Mouse (Mus musculus) mammary gland, adult 2 months (tissue): ENCODE results near the gene Gm14443. TPM values are rescaled to one million over a fixed set of nuclear protein-coding genes. Genes with fewer than 3 reads are reported as not detected.

Source experiments
- polyA plus RNA-seq: library from polyadenylated mRNA; depleted of rRNA; stranded (reverse); fragments of >200 nt; gene quantifications from 2 replicates; pipeline ENCODE4 v1.2.3, GENCODE M21; 2012; ENCODE audit warnings: low replicate concordance; rRNA removed

Gene Gm14443
- 0.33 TPM in 1 of 2 replicates, not detected in the other for polyA plus RNA-seq

DNA sequence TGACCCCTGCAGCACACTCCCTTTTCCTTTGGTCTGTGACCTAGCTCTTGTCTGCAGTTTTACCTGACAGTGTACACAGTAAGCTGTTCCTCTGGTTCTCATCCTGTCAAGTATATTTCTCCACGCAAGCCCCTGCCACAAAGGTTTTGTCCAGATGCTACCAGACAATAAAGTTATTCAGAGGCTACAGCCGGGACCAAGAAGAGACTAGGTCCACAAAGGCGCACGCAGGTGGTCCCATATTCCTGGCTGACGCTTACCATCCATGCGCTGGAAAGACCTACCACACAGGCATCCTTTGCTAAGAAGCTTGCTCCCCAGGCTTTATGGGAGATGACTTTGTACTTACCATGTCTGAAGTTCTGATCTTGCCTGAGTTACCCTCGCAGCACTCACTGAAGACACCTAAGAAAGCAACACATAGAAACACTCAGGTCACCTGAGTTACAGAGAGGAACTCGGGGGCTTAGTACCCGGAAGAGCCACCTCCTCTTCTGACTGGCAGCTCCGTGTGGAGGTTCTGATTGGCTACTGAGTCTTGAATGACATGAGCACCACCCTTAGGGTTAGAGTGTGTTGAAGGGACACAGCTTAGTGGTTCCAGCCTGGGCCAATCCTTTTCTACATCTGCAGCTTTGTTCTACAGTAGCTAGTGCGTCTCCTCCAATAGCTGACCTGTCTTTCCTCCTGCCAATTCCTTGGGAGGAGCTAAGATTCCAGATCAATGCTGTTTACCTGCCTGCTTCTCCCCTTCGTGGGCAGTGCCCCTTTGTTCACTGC, at the start of gene Gm14443:
Gene Gm14443 (minus strand): TSS at position 471 of the 780 bp plus-strand sequence.

DNA sequence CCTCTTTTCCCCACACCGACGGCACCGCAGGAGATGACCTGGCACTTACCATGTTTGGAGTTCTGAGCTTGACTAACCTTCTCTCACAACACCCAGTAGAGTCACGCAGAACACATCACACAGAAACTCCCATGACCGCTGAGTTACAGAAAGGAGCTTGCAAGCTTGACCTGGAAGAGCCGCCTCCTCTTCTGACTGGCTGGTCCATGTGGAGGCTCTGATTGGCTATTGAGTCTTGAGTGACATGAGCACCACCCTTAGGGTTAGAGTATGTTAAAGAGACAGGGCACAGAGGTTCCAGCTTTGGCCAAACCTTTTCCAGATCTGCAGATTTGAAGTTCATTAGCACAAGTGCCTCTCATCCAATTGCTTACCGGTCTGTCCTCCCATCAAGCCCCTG, 31.1 kb upstream of the Gm14443 start, which contains the start of gene Gm14391:
Gene Gm14391 (minus strand): TSS at position 186 of the 400 bp plus-strand sequence.

DNA sequence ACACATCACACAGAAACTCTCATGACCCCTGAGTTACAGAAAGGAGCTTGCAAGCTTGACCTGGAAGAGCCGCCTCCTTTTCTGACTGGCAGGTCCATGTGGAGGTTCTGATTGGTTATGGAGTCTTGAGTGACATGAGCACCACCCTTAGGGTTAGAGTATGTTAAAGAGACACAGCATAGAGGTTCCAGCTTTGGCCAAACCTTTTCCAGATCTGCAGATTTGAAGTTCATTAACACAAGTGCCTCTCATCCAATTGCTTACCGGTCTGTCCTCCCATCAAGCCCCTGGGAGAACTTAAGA, 33.7 kb downstream of the Gm14443 start, which contains the start of gene Gm14399:
Gene Gm14399 (minus strand): TSS at position 20 of the 303 bp plus-strand sequence.

Other genes with a start within 250 kb of the Gm14443 start
- not detected in 2 replicates for gene Gm14444, start 165.6 kb downstream of the Gm14443 start, polyA plus RNA-seq
- not detected in 2 replicates for gene Gm14393, start 108.1 kb downstream of the Gm14443 start, polyA plus RNA-seq
- 0.30 and 1.6 TPM in 2 replicates for gene Gm14399, start 33.9 kb downstream of the Gm14443 start, polyA plus RNA-seq
- 1.5 and 11.7 TPM in 2 replicates for gene Gm14391, start 31.0 kb upstream of the Gm14443 start, polyA plus RNA-seq
- gene Gm14440, start 99.3 kb upstream of the Gm14443 start, polyA plus RNA-seq, result not detected in 2 replicates
- 0.79 and 2.8 TPM in 2 replicates for gene Gm4631, start 162.3 kb upstream of the Gm14443 start, polyA plus RNA-seq
- 0.48 and 0.98 TPM in 2 replicates for gene Zfp968, start 196.6 kb upstream of the Gm14443 start, polyA plus RNA-seq